ENCODE assay signal across 15 mouse cellular contexts in genomic region chr11:85889730-85890562, GRCm38 (mm10). TPM values are rescaled to one million over a fixed set of nuclear protein-coding genes. Genes with fewer than 3 reads are reported as not detected.
DNase-seq lines count a peak whose midpoint lies in the region; ATAC-seq and TF ChIP-seq lines count a peak whose summit lies in the region.
"Had no signal": no experiment of that assay in that cellular context is flagged by ENCODE, and none has a peak within 500 bp of the region (broad histone marks: within the 10 kb centered on the region; RNA-seq: fewer than 3 reads in every experiment).

No protein-coding gene starts in this region.

- no peak for TF ChIP-seq POLR2A in brain, embryonic 14.5 days (IDR thresholded peaks at IDR 0.05; ENCODE audit: borderline replicate concordance, extremely low read depth, insufficient read depth, insufficient read length, poor library complexity, severe bottlenecking)

- no peak overlapping the region for H3K9ac ChIP-seq in hindbrain, embryonic 13.5 days
- no peak overlapping the region for H3K9ac ChIP-seq in hindbrain, embryonic 14.5 days
- H3K9ac ChIP-seq in limb, embryonic 13.5 days = peak overlapping the region; percentile 89
- H3K9ac ChIP-seq: liver, embryonic 14.5 days had no signal

- DNase-seq in hindbrain, embryonic 14.5 days (ENCODE audit: low spot score) = no peak
- DNase-seq in brain, embryonic 14.5 days (ENCODE audit: low read depth) = peak; percentile 7
- DNase-seq in urinary bladder, postnatal 36 days (ENCODE audit: low spot score in 2 of 2) = no peak
- DNase-seq in cerebellum, postnatal 14 days = no peak
- DNase-seq in layer of hippocampus, postnatal 10 days (ENCODE audit: low spot score in 2 of 2) = no peak
- DNase-seq: adrenal gland, adult 2 months; gastrocnemius, postnatal 36 days had no signal

- no peak for TF ChIP-seq CTCF in E14TG2a.4 (conservative IDR thresholded peaks at IDR 0.05; ENCODE audit: low read length)
- no peak for TF ChIP-seq CTCF in brain, embryonic 14.5 days (IDR thresholded peaks at IDR 0.05; ENCODE audit: borderline replicate concordance, extremely low read depth, insufficient read depth, insufficient read length)

- H3K4me1 ChIP-seq in hindbrain, embryonic 13.5 days (replicated peaks) = peaks cover 25% of the 10 kb centered on the region
- 0 out of 2 replicates have a peak, but pooled peaks cover 4% of the 10 kb centered on the region for H3K4me1 ChIP-seq in hindbrain, embryonic 14.5 days (replicated peaks; ENCODE audit: control insufficient read depth, insufficient read depth, low read length)
- peaks cover 57% of the 10 kb centered on the region for H3K4me1 ChIP-seq in E14TG2a.4 (replicated peaks; ENCODE audit: low read depth, low read length)
- peaks cover 76% of the 10 kb centered on the region for H3K4me1 ChIP-seq in limb, embryonic 13.5 days

- H3K4me2 ChIP-seq in hindbrain, embryonic 13.5 days = no peak overlapping the region
- no peak overlapping the region for H3K4me2 ChIP-seq in hindbrain, embryonic 14.5 days (replicated peaks)
- peak overlapping the region; percentile 76 for H3K4me2 ChIP-seq in limb, embryonic 13.5 days (replicated peaks)

- no peak overlapping the region for H3K27ac ChIP-seq in hindbrain, embryonic 13.5 days
- H3K27ac ChIP-seq in hindbrain, embryonic 14.5 days = no peak overlapping the region
- peak overlapping the region; percentile 91 for H3K27ac ChIP-seq in limb, embryonic 13.5 days
- H3K27ac ChIP-seq: liver, embryonic 14.5 days had no signal

- H3K9me3 ChIP-seq in hindbrain, embryonic 13.5 days = no peaks in the 10 kb centered on the region
- no peaks in the 10 kb centered on the region for H3K9me3 ChIP-seq in hindbrain, embryonic 14.5 days (ENCODE audit: control insufficient read depth, low read length)
- H3K9me3 ChIP-seq in E14TG2a.4 (ENCODE audit: low read length) = no peaks in the 10 kb centered on the region
- H3K9me3 ChIP-seq in limb, embryonic 13.5 days = no peaks in the 10 kb centered on the region

- no peaks in the 10 kb centered on the region for H3K36me3 ChIP-seq in hindbrain, embryonic 13.5 days
- H3K36me3 ChIP-seq in hindbrain, embryonic 14.5 days (replicated peaks; ENCODE audit: control insufficient read depth, insufficient read depth) = no peaks in the 10 kb centered on the region
- no peaks in the 10 kb centered on the region for H3K36me3 ChIP-seq in E14TG2a.4 (ENCODE audit: insufficient read depth, low read length)
- H3K36me3 ChIP-seq in limb, embryonic 13.5 days = no peaks in the 10 kb centered on the region

- peaks cover 91% of the 10 kb centered on the region for H3K27me3 ChIP-seq in hindbrain, embryonic 13.5 days
- H3K27me3 ChIP-seq in hindbrain, embryonic 14.5 days (ENCODE audit: control insufficient read depth, insufficient read depth, low read length) = peaks cover 96% of the 10 kb centered on the region
- H3K27me3 ChIP-seq in E14TG2a.4 (ENCODE audit: insufficient read depth, low read length) = peaks cover 95% of the 10 kb centered on the region
- peaks cover 75% of the 10 kb centered on the region for H3K27me3 ChIP-seq in limb, embryonic 13.5 days

- H3K4me3 ChIP-seq in hindbrain, embryonic 13.5 days = 0 out of 2 replicates have a peak overlapping the region, but pooled peaks have one; percentile 3
- no peak overlapping the region for H3K4me3 ChIP-seq in hindbrain, embryonic 14.5 days (replicated peaks; ENCODE audit: low read length)
- H3K4me3 ChIP-seq in E14TG2a.4 (replicated peaks; ENCODE audit: low read length) = peak overlapping the region; percentile 59
- peak overlapping the region; percentile 56 for H3K4me3 ChIP-seq in limb, embryonic 13.5 days
- H3K4me3 ChIP-seq: erythroblast, embryonic 14.5 days had no signal

- ATAC-seq in hindbrain, embryonic 13.5 days (ENCODE audit: low FRiP score) = no peak
- ATAC-seq in hindbrain, embryonic 14.5 days (ENCODE audit: low FRiP score) = no peak
- peak; percentile 52; the same call in 1 of the 2 replicates for ATAC-seq in limb, embryonic 13.5 days (ENCODE audit: low FRiP score, low read depth)

- 1% methylated on average over 47 of the region's 47 CpGs for WGBS in hindbrain, embryonic 13.5 days
- 1% methylated on average over 47 of the region's 47 CpGs for WGBS in hindbrain, embryonic 14.5 days
- 4% methylated on average over 47 of the region's 47 CpGs for WGBS in limb, embryonic 13.5 days

RNA-seq across cellular contexts. Expression of gene Tbx4, which starts 3.7 kb away (rescaled TPM):
- 0.34 TPM in 2 replicates for polyA plus RNA-seq in hindbrain, embryonic 13.5 days (2015; fragmentation: Nextera tagmentation; extraction: Ambion mirVana)
- 0.23 and 0.25 TPM in 2 replicates for polyA plus RNA-seq in hindbrain, embryonic 14.5 days (2014; fragmentation: Nextera tagmentation; extraction: Ambion mirVana)
- polyA plus RNA-seq in brain, embryonic 14.5 days (2012; rRNA removed) = 0.33 and 0.42 TPM in 2 replicates
- 25.1 and 29.3 TPM in 2 replicates for polyA plus RNA-seq in limb, embryonic 13.5 days (2015; fragmentation: Nextera tagmentation; extraction: Ambion mirVana)
- under 1 TPM; 0.54 to 0.69 TPM for total RNA-seq in layer of hippocampus, postnatal 10 days (2021)
- polyA plus RNA-seq: erythroblast, embryonic 14.5 days had no signal

RNA-seq across cellular contexts. Expression of gene Gm11444, which starts 39.8 kb away (rescaled TPM):
- polyA plus RNA-seq in hindbrain, embryonic 13.5 days (2015; fragmentation: Nextera tagmentation; extraction: Ambion mirVana) = not detected in 2 replicates
- not detected in 2 replicates for polyA plus RNA-seq in hindbrain, embryonic 14.5 days (2014; fragmentation: Nextera tagmentation; extraction: Ambion mirVana)
- polyA plus RNA-seq in brain, embryonic 14.5 days (2012; rRNA removed) = not detected in 2 replicates
- 0.28 TPM in 1 of 2 replicates, not detected in the other for polyA plus RNA-seq in limb, embryonic 13.5 days (2015; fragmentation: Nextera tagmentation; extraction: Ambion mirVana)
- not detected for total RNA-seq in layer of hippocampus, postnatal 10 days (2021)
- total RNA-seq: adrenal gland, adult 2 months; ES-E14; gastrocnemius, postnatal 36 days had no signal
- polyA plus RNA-seq: adrenal gland, adult 2 months; erythroblast, embryonic 14.5 days; large intestine, adult 2 months; liver, embryonic 14.5 days; spleen, adult 2 months had no signal

RNA-seq across cellular contexts. Expression of gene Tbx2, which starts 57.6 kb away (rescaled TPM):
- polyA plus RNA-seq in hindbrain, embryonic 13.5 days (2015; fragmentation: Nextera tagmentation; extraction: Ambion mirVana) = 1.6 and 1.7 TPM in 2 replicates
- 2.3 and 2.8 TPM in 2 replicates for polyA plus RNA-seq in hindbrain, embryonic 14.5 days (2014; fragmentation: Nextera tagmentation; extraction: Ambion mirVana)
- polyA plus RNA-seq in brain, embryonic 14.5 days (2012; rRNA removed) = 5.9 and 8.9 TPM in 2 replicates
- polyA plus RNA-seq in limb, embryonic 13.5 days (2015; fragmentation: Nextera tagmentation; extraction: Ambion mirVana) = 5.0 and 5.1 TPM in 2 replicates
- 1 to 10 TPM; 3.0 to 3.9 TPM for total RNA-seq in layer of hippocampus, postnatal 10 days (2021)

Comparison
In these comparisons a context has a peak if more than half of its experiments do, and no peak if none do; other contexts are left out.
1. RNA of gene Tbx4, which starts 3.7 kb away (polyA plus RNA-seq): 25.1 to 29.3 TPM in limb, embryonic 13.5 days; 0.33 to 0.42 TPM in brain, embryonic 14.5 days, 0.34 TPM in hindbrain, embryonic 13.5 days and 0.23 to 0.25 TPM in hindbrain, embryonic 14.5 days; every median in the first group is over 10 times any median in the second.